In the genomic region with DNA sequence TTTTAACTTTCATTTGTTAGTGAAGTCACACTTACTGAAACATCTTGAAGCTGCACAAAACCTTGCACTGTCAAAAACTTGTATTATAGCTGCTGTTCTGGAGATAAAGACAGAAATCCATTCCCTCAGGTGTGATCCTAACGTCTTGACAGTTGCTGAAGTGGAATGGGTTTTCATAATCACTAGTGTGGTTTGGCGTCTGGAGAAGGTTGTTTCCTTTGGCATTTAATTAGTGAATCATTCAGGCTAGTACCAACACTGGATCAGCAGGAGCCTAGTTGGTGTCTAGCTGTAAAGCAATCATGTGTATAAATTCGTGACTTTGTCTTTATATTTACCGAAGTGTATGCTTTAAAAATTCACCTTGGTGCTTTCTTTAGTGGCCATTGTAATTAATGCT, we compare ENCODE assay signal across 8 mouse cellular contexts. TPM values are rescaled to one million over a fixed set of nuclear protein-coding genes. Genes with fewer than 3 reads are reported as not detected.
A peak's percentile ranks its signal among the peaks of the same experiment; 100 is the strongest.
DNase-seq lines count a peak whose midpoint lies in the region; ATAC-seq and TF ChIP-seq lines count a peak whose summit lies in the region.

No protein-coding gene starts in this region.

- peak overlapping the region; percentile 83; the same call in 1 of the 2 replicates for H3K4me2 ChIP-seq in heart, embryonic 11.5 days
- peak overlapping the region; percentile 81 for H3K4me2 ChIP-seq in intestine, postnatal 0 days (replicated peaks; ENCODE audit: low read depth)

- no peak overlapping the region for H3K27ac ChIP-seq in heart, embryonic 11.5 days (ENCODE audit: low read depth, low read length)
- no peak overlapping the region for H3K27ac ChIP-seq in intestine, postnatal 0 days (ENCODE audit: low read depth, low read length)

- H3K9me3 ChIP-seq in heart, embryonic 11.5 days (replicated peaks; ENCODE audit: control insufficient read depth, low read length), result no peaks in the 10 kb centered on the region
- no peaks in the 10 kb centered on the region for H3K9me3 ChIP-seq in intestine, postnatal 0 days (ENCODE audit: control insufficient read depth)

- no peak for DNase-seq in heart, adult 8-10 months (ENCODE audit: low spot score)
- peak; percentile 3 for DNase-seq in thymus, postnatal 0 days (ENCODE audit: low spot score)
- DNase-seq in thymus, postnatal 25 days, result no peak
- DNase-seq in testis, postnatal 14 days (ENCODE audit: low spot score), result no peak
- no peak for DNase-seq in thymus, postnatal 36 days
- no peak for DNase-seq in frontal cortex, postnatal 14 days (ENCODE audit: low spot score in 2 of 2)

- no peak for ATAC-seq in heart, embryonic 11.5 days (replicated peaks; ENCODE audit: insufficient number of reproducible peaks, low FRiP score, low TSS enrichment)
- ATAC-seq in intestine, postnatal 0 days, result no peak

- TF ChIP-seq CTCF in intestine, postnatal 0 days (IDR thresholded peaks at IDR 0.05; ENCODE audit: low read depth), result no peak

- WGBS in heart, embryonic 11.5 days (ENCODE audit: insufficient replicate concordance), result 54% methylated on average over 4 of the region's 4 CpGs
- WGBS in intestine, postnatal 0 days, result 49% methylated on average over 4 of the region's 4 CpGs

- H3K27me3 ChIP-seq in heart, embryonic 11.5 days (ENCODE audit: control insufficient read depth, insufficient read depth, low read length), result no peaks in the 10 kb centered on the region
- no peaks in the 10 kb centered on the region for H3K27me3 ChIP-seq in intestine, postnatal 0 days (replicated peaks; ENCODE audit: control insufficient read depth, insufficient read depth, low read length)

- no peak overlapping the region for H3K4me3 ChIP-seq in heart, embryonic 11.5 days (ENCODE audit: low read depth, low read length)
- 0 out of 2 replicates have a peak overlapping the region, but pooled peaks have one; percentile 75 for H3K4me3 ChIP-seq in intestine, postnatal 0 days (ENCODE audit: low read depth, low read length)

- H3K36me3 ChIP-seq in heart, embryonic 11.5 days (ENCODE audit: control insufficient read depth, insufficient read depth, low read length), result no peaks in the 10 kb centered on the region; the same call in 1 of the 2 replicates
- H3K36me3 ChIP-seq in intestine, postnatal 0 days (ENCODE audit: control insufficient read depth, insufficient read depth), result peaks cover 13% of the 10 kb centered on the region

- no peaks in the 10 kb centered on the region for H3K4me1 ChIP-seq in heart, embryonic 11.5 days (ENCODE audit: control insufficient read depth, insufficient read depth, low read length)
- no peaks in the 10 kb centered on the region for H3K4me1 ChIP-seq in intestine, postnatal 0 days (replicated peaks; ENCODE audit: control insufficient read depth, insufficient read depth, low read length)

- no peak overlapping the region for H3K9ac ChIP-seq in heart, embryonic 11.5 days (ENCODE audit: low read depth, low read length)
- H3K9ac ChIP-seq in intestine, postnatal 0 days (ENCODE audit: low read depth, low read length), result no peak overlapping the region

RNA-seq across cellular contexts. Expression of a gene that starts 1.4 kb away (rescaled TPM):
- 42.9 and 57.8 TPM in 2 replicates for polyA plus RNA-seq in heart, embryonic 11.5 days (2014; fragmentation: Nextera tagmentation; extraction: Ambion mirVana)
- 10 to 100 TPM; 31.2 to 35.8 (median 35.0) TPM for total RNA-seq in heart, adult 8-10 months (2022)
- polyA plus RNA-seq in thymus, postnatal 0 days (2015; fragmentation: Nextera tagmentation; extraction: Ambion mirVana), result 48.1 and 53.9 TPM in 2 replicates
- polyA plus RNA-seq in intestine, postnatal 0 days (2015; fragmentation: Nextera tagmentation; extraction: Ambion mirVana), result 51.9 and 53.8 TPM in 2 replicates

RNA-seq across cellular contexts. Expression of a gene that starts 1.5 kb away (rescaled TPM):
- 4.9 and 7.7 TPM in 2 replicates for polyA plus RNA-seq in heart, embryonic 11.5 days (2014; fragmentation: Nextera tagmentation; extraction: Ambion mirVana)
- 1 to 10 TPM; 3.5 to 5.3 (median 4.3) TPM for total RNA-seq in heart, adult 8-10 months (2022)
- 20.7 and 22.1 TPM in 2 replicates for polyA plus RNA-seq in thymus, postnatal 0 days (2015; fragmentation: Nextera tagmentation; extraction: Ambion mirVana)
- polyA plus RNA-seq in intestine, postnatal 0 days (2015; fragmentation: Nextera tagmentation; extraction: Ambion mirVana), result 20.7 and 22.3 TPM in 2 replicates
